Mouse (Mus musculus) midbrain, embryonic 14.5 days (tissue): Measurements from ENCODE around the gene Trmt13. TPM values are rescaled to one million over a fixed set of nuclear protein-coding genes. Genes with fewer than 3 reads are reported as not detected.

ENCODE experiments used
- ATAC-seq: fragments of 200-750 bp; cut with Nextera tagmentation; 2 replicates; pipeline ENCODE4 v1.8.0; 2017; ENCODE audit warnings: moderate number of reproducible peaks, moderate library complexity; ENCODE audit not compliant: low FRiP score, low TSS enrichment
- DNase-seq: peaks from one replicate; pipeline ENCODE4 v3.0.0-alpha.2; 2015
- H3K27ac ChIP-seq: fragments of 300-500 bp; sonication (generic); replicated peaks from 2 replicates; pipeline ENCODE4 v1.5.1; 2014; ENCODE audit warnings: mild to moderate bottlenecking, low read depth, low read length, moderate library complexity
- H3K27me3 ChIP-seq: fragments of 300-500 bp; sonication (generic); 2 replicates; pipeline ENCODE4 v1.6.1; 2014; ENCODE audit warnings: low read length, control low read depth, mixed read lengths; ENCODE audit not compliant: control insufficient read depth, insufficient read depth
- H3K36me3 ChIP-seq: fragments of 300-500 bp; sonication (generic); 2 replicates; pipeline ENCODE4 v1.6.1; 2014; ENCODE audit warnings: low read length, control low read depth; ENCODE audit not compliant: control insufficient read depth, insufficient read depth
- H3K4me1 ChIP-seq: fragments of 300-500 bp; sonication (generic); 2 replicates; pipeline ENCODE4 v1.6.1; 2014; ENCODE audit warnings: mild to moderate bottlenecking, antibody characterized with exemption, low read length, control low read depth; ENCODE audit not compliant: control insufficient read depth, insufficient read depth
- H3K4me2 ChIP-seq: fragments of 300-500 bp; sonication (generic); 2 replicates; pipeline ENCODE4 v1.6.1; 2014; ENCODE audit warnings: mild to moderate bottlenecking, low read length, moderate library complexity
- H3K4me3 ChIP-seq: fragments of 300-500 bp; sonication (generic); replicated peaks from 2 replicates; pipeline ENCODE4 v1.5.1; 2014; ENCODE audit warnings: low read depth, low read length
- H3K9ac ChIP-seq: fragments of 300-500 bp; sonication (generic); replicated peaks from 2 replicates; pipeline ENCODE4 v1.6.1; 2014; ENCODE audit warnings: mild to moderate bottlenecking, low read length, moderate library complexity
- H3K9me3 ChIP-seq: fragments of 300-500 bp; sonication (generic); 2 replicates; pipeline ENCODE4 v1.6.1; 2016; ENCODE audit warnings: low read length, control low read depth, mixed read lengths; ENCODE audit not compliant: control insufficient read depth
- WGBS: fragments of 180-500 bp; shearing (Covaris S2); extraction: QIAGEN DNeasy Blood & Tissue Kit; methylation state at CpG from one replicate; pipeline ENCODE4 v1.1.7; 2014; 5-methylcytosine and 5-hydroxymethylcytosine counted together
- polyA plus RNA-seq: library from polyadenylated mRNA; unstranded; fragments of >200 nt; fragmentation: Nextera tagmentation; extraction: Ambion mirVana; gene quantifications from 2 replicates; pipeline ENCODE4 v1.2.1, GENCODE M21; 2014

The Trmt13 gene
- polyA plus RNA-seq, 1 experiment from 2014 or later: 22.9 TPM

DNA sequence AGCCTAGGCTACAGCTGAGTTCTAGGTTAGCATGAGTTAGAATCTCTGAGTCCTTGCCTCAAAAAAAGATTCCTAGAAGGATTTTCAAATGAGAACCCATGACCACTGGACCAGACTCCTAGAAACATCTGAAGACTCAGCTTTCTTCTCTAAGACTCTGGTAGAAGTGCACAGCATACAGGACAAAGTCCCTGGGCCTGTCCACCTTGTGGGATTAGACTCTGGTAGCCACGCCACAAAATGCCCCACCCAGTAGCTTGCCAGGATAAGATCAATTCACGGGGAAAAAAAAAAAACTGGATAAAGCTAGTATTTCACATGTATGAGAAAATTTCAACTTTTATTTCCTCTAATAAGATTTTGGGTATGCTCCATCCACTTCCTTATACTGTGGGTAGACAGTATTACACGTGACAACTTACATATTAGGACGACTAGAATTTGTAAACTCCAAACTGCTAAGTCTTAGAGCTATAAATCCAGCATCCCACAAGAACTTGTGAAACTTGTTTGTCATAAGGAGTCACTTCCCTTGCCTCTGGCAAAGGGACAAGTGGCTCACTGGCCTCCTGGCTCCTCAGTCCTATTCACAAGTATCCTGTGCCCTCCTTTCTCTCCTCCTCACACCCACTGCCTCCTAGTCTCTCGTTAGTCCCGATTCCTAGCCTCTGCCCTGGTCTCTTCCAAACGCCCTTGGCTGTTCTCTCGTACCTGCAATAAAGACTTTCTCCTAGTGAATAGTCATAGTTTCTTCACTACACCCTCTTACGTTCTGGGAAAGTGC lies 23.5 kb upstream of the Trmt13 start:
- Histone ChIP-seq H3K9me3 (no peaks in the 10 kb centered on the region), H3K36me3 (peaks cover 93% of the 10 kb centered on the region), H3K4me2 (no peak overlapping the region), H3K27me3 (no peaks in the 10 kb centered on the region), H3K9ac (no peak overlapping the region), H3K27ac (no peak overlapping the region), H3K4me1 (no peaks in the 10 kb centered on the region), H3K4me3 (no peak overlapping the region)
- 94% methylated on average over 9 of the region's 9 CpGs for WGBS
- DNase-seq (no peak), ATAC-seq (no peak)

DNA sequence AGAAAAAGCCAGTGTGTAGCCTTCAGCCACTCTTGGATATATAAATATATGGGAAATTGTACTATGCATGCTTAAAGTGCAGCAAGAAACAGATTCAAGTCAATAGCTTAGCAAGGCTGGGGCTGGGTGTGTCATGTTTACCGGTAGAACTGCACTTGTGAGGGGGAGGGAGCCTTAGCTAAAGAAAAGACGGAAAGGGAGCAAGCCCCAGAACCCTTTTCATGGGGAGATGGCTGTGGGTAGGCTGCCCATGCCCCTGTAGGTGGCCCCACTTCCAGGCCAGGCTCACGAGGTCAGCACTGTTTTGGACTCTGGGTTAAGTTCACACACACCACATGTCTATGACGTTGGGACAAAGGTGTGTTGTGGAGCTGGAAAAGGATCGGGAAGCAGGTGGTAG lies 21.4 kb upstream of the Trmt13 start:
- H3K4me2 ChIP-seq: no peak overlapping the region
- H3K4me1 ChIP-seq: no peaks in the 10 kb centered on the region
- H3K27me3 ChIP-seq: no peaks in the 10 kb centered on the region
- no peaks in the 10 kb centered on the region for H3K9me3 ChIP-seq
- H3K4me3 ChIP-seq: no peak overlapping the region
- DNase-seq (no peak), ATAC-seq (no peak)
- no peak overlapping the region for H3K9ac ChIP-seq
- peaks cover 90% of the 10 kb centered on the region for H3K36me3 ChIP-seq
- 73% methylated on average over 5 of the region's 5 CpGs for WGBS
- no peak overlapping the region for H3K27ac ChIP-seq

DNA sequence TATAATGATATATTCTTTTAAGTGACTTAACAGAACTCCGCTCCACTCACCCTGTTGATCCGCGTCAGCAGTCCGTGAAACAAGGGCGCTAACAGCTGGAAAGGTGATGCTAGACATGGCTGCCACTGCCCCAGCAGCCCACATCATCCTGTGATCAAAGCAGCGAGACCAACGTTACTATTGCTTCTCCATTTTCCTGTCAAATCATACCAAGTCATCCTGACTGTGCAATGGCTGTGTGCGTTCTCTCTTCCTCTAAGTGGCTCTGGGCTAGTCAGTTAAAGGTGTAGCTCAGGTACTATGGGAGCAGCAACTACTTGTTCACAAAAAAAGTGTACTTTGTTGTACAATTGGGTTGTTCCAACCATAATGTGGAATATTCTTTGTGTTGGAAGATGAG lies 20.5 kb upstream of the Trmt13 start:
- Histone ChIP-seq H3K4me1 (no peaks in the 10 kb centered on the region), H3K9ac (no peak overlapping the region), H3K4me3 (no peak overlapping the region), H3K9me3 (no peaks in the 10 kb centered on the region), H3K4me2 (no peak overlapping the region), H3K27me3 (no peaks in the 10 kb centered on the region), H3K36me3 (peaks cover 84% of the 10 kb centered on the region), H3K27ac (no peak overlapping the region)
- WGBS: 94% methylated on average over 8 of the region's 8 CpGs
- ATAC-seq (no peak), DNase-seq (no peak)

DNA sequence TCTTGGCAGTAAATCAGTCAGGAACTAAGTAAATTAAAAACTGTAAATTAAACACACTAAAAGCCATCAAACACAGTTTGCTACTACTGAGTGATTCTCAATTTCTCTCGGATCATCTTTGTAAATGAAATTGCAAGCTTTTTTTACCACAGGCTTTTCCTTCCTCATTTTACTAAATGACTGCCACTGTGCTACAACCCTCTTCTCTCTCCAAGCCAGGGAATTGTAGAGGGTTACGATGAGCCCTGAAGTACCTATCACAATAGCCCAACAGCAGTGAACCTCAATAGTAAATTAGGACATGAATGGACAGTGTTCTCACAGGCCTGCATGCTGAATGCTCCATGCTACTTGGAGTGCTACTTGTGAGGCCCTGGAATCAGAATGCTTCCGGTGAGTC lies 19.7 kb upstream of the Trmt13 start:
- WGBS: 96% methylated on average over 3 of the region's 3 CpGs
- Histone ChIP-seq H3K4me2 (no peak overlapping the region), H3K27ac (no peak overlapping the region), H3K9me3 (no peaks in the 10 kb centered on the region), H3K9ac (no peak overlapping the region), H3K4me3 (no peak overlapping the region), H3K36me3 (peaks cover 77% of the 10 kb centered on the region), H3K4me1 (no peaks in the 10 kb centered on the region), H3K27me3 (no peaks in the 10 kb centered on the region)
- no peak for ATAC-seq
- DNase-seq: no peak

DNA sequence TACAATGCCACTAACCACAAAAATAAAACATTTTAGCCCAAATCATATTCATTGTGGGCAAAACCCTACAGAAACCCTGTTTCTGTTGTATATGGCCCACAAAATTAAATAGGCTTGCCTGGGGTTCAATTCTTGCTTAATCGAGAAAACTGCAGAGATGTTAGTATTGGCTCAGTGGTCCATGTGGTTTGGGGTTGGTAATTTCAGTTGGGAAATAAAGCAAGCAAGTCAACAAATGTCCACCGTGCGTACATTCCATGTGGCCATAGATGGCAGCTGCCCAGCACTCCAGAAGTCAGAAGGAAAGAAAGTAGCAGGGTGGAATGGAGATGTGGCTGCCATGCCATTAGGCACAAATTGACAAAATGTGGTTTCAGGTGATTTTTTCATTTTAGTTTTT lies 18.6 kb upstream of the Trmt13 start:
- H3K36me3 ChIP-seq: peaks cover 69% of the 10 kb centered on the region
- DNase-seq (no peak), ATAC-seq (no peak)
- H3K4me3 ChIP-seq: no peak overlapping the region
- H3K27me3 ChIP-seq: no peaks in the 10 kb centered on the region
- no peak overlapping the region for H3K27ac ChIP-seq
- no peaks in the 10 kb centered on the region for H3K4me1 ChIP-seq
- H3K9me3 ChIP-seq: no peaks in the 10 kb centered on the region
- WGBS: 94% methylated on average over 3 of the region's 3 CpGs
- no peak overlapping the region for H3K9ac ChIP-seq
- no peak overlapping the region for H3K4me2 ChIP-seq

DNA sequence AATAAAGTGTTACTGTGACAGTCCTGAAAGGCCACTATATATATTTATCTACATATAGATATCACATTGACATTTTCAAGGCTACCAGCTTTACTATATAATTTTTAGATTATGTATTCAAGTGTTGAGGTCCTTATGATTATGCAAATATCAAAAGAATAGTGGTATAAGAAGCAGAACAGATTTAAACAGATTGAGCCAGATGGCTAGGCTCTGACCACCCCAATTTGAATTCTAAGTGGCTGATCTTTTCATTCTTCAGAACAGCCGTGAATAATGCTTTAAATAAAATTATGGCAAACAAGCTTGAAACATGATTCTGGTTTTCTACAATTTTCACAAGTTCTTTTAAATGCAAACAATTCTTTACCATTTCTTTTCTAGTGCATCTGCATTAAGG lies 17.1 kb upstream of the Trmt13 start:
- H3K4me1 ChIP-seq: no peaks in the 10 kb centered on the region
- no peak overlapping the region for H3K9ac ChIP-seq
- H3K9me3 ChIP-seq: no peaks in the 10 kb centered on the region
- DNase-seq (no peak), ATAC-seq (no peak; the same call in 1 of the 2 replicates)
- WGBS: 36% methylated on average over 1 of the region's 1 CpGs
- H3K4me2 ChIP-seq: no peak overlapping the region
- no peak overlapping the region for H3K27ac ChIP-seq
- peaks cover 54% of the 10 kb centered on the region for H3K36me3 ChIP-seq
- no peak overlapping the region for H3K4me3 ChIP-seq
- H3K27me3 ChIP-seq: no peaks in the 10 kb centered on the region

DNA sequence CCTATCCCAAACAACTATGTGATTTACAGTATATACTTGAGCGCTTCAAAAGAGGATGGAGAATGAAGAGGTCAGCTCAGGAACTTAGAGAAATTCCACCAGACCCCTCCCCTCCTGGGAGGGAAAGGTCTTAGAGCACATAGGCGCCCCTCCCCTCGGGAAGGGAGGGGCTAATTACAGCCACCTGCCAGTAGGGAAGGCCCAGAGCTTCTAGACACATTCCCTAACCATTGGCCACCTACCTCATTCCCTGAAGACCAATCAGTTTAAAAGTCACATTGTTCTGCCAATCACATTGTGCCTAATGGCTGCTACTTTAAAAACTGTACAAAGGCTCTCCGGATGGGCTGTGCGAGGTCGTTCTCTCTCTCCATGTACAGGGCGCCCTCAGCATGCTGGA lies 8.3 kb upstream of the Trmt13 start:
- no peak overlapping the region for H3K27ac ChIP-seq
- WGBS: 94% methylated on average over 7 of the region's 7 CpGs
- H3K27me3 ChIP-seq: no peaks in the 10 kb centered on the region
- H3K4me2 ChIP-seq: no peak overlapping the region
- H3K4me1 ChIP-seq: no peaks in the 10 kb centered on the region
- ATAC-seq: no peak
- H3K4me3 ChIP-seq: no peak overlapping the region
- no peaks in the 10 kb centered on the region for H3K9me3 ChIP-seq
- no peak for DNase-seq
- no peak overlapping the region for H3K9ac ChIP-seq
- H3K36me3 ChIP-seq: peaks cover 35% of the 10 kb centered on the region

DNA sequence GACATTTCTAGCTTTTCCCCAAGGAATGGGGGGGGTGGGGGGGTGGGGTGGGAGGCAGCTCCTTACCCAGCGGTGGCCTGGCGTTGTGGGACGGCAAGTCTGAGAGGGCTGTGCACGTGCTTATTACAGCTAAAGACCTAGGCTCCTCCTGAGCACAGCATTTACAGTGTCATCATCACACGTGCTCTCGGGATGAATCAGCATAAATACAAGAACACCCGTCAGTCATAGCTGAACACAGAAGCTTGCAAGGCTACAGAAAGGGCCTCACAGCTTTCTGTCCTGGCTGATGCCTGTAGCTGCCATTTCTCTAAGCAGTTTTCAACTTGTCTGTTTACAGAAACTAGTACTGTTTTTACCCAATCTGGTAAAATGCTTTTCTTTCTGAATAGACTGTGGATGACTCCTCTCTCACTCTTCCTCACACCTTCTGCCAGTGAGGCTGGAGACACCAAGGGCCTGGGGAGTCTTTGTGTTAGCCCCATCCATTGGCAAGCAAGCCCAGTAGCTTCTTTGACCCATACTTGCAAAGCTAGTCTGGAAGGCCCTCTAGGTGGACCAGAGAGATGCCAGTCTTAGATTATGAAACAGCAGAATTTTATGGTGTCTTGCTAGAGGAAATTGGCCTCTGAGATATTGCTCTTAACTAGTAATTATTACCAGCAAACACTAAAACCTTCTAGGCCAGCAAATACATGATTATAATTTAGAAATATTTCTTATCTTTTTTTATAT lies 6.4 kb upstream of the Trmt13 start:
- WGBS: 95% methylated on average over 7 of the region's 7 CpGs
- Histone ChIP-seq H3K4me2 (no peak overlapping the region), H3K27me3 (no peaks in the 10 kb centered on the region), H3K4me3 (no peak overlapping the region), H3K4me1 (no peaks in the 10 kb centered on the region), H3K9me3 (no peaks in the 10 kb centered on the region), H3K9ac (no peak overlapping the region), H3K27ac (no peak overlapping the region), H3K36me3 (peaks cover 37% of the 10 kb centered on the region)
- DNase-seq (no peak), ATAC-seq (no peak)

DNA sequence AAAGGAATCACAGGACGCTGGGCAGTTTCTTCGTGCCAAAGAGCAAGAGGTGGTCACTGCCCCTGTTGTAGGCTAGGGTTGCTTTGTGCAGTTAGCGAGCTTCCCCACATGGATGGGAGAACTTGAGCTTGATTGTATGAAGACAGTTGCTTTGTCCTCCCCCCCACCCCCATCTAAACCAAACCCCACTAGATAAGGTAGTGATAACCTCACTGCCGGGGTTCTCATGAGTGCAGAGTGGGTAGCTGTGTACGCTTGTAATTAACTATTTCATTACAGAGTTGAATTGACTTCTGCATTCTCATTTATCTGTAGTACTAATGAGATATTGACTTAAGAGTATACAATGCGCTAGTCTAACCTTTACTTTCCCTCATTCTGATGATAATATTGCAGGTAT lies 4.5 kb upstream of the Trmt13 start:
- Histone ChIP-seq H3K9ac (no peak overlapping the region), H3K4me3 (no peak overlapping the region), H3K4me1 (no peaks in the 10 kb centered on the region), H3K4me2 (no peak overlapping the region), H3K27me3 (no peaks in the 10 kb centered on the region), H3K9me3 (no peaks in the 10 kb centered on the region), H3K27ac (no peak overlapping the region), H3K36me3 (peaks cover 56% of the 10 kb centered on the region)
- DNase-seq (no peak), ATAC-seq (no peak)
- 89% methylated on average over 6 of the region's 6 CpGs for WGBS
